Mouse (Mus musculus) neural tube, embryonic 10.5 days (tissue): Measurements from ENCODE around the gene Cacna1d.

Experiments used
- DNase-seq: peaks from one replicate; pipeline ENCODE4 v3.0.0-alpha.2; 2017; ENCODE audit warnings: low spot score; ENCODE audit errors: extremely low spot score

The Cacna1d gene

DNA sequence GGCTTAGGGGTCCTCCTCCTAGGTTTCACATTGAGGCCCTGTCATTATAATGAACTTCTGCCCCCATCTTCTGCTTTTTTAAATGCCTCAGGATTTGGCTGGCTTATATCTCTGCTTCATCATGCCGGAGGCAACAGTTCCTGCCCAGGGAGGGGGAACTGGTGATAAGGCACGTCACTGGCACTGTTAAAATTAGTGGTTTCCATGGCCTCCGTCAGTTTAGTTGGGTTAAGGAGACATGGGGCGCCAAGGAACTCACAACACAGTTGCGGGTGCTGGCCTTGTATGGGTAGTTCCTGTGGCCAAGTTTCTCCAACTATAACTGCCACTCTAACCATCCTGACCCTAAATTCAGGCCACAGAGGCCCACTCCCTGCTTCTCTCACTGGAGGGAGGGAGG lies 321.8 kb downstream of the Cacna1d start:
- DNase-seq = no peak

DNA sequence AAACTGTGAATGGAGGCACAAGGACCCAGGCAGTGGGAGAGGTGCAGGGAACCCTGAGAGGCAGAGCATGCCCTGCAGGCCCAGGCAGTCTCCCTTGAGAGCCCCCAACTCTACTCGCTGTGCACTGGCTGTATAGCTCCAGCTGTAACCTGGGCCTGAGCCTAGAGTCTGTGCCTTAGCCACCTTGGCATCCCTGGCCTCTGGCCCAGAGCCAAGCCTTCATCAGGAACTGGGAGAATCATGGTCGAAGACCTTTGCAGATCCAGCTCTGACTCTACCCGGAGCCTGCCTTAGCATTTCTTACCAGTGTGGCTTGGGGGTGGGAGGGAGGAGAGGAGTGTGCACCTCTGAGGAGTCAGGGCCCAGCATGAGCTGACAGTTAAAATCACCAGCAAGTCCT lies 322.4 kb downstream of the Cacna1d start:
- DNase-seq = no peak

DNA sequence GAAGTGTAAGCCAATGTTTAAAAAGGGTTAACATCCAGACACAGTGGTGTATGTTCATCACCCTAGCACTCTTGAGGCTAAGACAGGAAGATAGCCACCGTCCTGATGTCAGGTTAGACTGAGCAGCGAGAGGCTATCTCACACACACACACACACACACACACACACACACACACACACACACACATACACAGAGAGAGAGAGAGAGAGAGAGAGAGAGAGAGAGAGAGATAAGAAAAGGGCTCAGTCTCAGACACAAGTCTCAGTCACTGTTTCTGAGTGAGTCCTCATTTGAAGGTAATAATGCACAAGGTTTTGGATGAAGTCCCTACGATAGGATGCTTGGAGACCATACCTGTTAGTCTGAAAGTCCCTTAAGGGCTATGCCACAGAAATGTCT lies 322.9 kb downstream of the Cacna1d start:
- no peak for DNase-seq

DNA sequence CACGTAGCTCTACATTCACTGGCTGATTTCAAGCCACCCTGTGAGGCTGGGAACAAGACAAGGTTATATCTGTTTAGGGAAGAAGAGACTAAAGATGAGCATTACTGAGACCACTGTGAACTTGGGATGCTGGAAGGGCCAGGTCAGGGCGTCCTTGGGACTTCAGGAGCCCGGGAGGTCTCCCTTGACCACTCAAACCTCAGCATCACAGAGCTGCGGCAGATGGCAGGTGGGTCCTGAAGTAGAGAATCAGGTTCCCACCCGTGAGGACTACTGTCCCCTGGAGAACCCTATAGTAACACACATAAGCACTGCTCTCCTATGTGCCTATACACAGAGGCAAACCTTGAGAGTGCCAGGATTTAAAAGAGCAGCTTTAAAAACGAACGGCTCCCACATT lies 323.6 kb downstream of the Cacna1d start:
- DNase-seq = no peak

DNA sequence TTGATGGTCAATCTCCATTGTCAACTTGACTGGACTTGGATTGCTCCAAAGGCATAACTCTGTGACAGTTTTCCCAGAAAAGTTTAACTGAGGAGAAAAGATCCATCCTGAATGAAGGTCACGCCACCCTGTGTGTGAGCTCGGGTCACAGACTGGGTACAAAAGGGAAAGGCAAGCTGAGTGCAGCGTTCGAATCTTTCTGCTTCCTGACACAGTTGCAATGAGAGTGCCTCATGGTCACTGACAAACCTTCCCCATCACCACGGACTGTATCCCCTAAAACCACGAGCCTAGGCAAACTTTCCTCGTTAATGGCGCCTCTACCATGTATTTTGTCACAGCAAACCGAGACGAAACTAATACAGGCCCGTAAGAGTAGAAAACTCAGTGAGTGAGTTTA lies 325.2 kb downstream of the Cacna1d start:
- no peak for DNase-seq

DNA sequence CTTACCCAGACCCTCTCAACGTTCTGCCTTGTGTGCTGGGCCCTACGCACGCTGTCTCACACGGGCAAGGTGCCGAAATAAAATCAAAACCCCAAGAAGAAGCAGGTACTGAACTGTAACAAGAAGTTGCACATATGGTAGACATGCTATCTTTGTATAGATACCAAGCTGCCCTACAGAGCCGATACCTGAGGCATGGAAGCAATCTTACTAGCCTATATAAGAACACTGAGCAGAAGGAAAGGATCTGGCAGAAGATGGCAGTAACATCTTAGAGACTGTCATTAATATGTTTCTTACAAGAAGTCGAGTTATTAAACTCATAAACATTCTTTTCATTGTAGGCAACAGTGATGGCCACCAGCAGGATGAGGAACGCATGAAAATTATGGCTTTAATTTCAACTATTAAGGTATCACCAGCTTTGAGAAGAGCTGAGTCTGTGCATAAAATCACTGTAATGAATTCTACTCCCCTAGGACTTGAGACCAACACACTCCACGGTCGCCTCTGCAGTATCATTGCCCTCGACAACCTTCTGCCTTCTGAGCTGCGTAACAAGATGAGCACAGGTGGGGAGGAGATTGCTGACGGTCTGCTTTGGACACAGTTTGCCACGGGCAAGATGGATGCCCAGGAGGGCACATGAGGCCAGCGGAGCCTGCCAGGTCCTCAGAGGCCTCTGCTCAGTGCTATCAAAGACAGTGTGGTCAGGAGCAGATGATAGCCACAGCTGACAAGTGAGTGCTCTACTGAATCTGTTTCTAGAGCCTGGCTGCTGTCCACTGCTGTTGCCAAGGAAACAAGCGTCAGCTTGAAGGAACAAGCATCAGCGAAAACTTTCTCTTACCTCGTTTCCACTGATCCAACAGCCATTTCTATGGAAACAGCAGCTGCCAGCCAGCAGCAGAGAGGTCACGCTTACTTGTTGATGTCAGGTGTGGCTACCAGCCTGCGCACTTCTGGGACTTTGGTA lies 327.2 kb downstream of the Cacna1d start:
- no peak for DNase-seq

DNA sequence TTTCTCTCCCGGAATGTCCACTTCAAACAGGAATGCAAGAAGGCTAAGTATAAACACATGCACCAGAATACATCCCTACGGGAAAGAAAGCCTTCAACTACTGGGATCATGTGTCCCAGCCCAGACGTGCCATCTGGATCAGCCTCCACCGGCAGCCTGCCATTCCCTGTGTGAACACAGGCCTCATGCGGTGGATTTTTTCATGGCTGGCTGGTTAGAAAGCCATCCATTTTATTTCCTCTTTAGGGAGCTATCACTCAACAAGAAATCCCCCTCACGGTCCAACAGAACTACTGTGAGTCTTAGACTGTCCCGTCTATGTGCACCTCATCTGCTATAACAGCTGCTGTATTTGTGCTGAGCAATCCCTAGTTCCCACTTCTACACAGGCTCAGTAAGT lies 343.5 kb downstream of the Cacna1d start:
- no peak for DNase-seq

DNA sequence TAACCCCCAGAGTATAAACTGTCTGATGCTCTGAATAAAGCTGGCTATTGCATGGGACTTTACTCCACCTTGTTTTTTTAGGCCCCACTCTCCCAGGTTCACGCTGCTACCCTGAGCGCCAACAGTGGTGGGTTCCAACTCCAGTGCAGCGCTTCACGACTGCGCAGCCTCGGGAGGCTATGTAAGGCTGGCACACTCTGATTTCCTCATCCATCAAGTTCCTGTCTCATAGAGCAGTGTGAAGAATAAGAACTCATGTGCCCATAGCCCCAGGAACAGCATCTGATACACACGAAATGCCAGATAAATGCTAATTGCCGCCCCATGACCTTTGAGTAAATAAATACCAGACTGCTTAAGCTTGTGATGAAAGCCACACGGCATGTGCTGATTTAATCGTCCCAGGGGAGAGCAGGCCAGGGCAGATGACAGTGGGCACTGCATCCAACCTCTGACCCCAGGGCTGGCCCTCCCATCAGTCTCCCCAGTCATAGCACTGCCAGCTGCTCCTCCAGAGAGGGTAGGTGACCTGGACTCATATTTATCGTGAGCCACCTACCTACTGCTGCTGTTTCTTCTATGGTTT lies 352.8 kb downstream of the Cacna1d start:
- peak; percentile 60 for DNase-seq

DNA sequence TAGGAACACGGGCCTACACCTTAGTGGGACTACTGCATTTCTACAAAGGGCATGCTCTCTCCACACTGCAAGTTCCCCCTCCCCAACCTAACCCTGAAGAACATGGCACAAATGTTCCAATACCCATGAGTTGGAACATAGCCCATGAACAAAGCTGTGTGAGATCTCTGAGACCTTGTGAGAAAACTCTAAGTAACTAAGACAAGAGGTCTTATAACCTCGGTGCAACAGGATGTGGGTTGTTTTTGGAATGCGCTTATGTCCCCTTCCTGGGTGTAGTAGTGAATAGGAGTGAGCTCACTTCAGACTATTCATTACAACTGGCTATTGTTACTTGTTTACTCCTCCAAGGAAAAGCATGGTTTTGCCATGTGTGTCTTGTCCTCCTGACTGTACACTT lies 353.3 kb downstream of the Cacna1d start:
- no peak for DNase-seq

DNA sequence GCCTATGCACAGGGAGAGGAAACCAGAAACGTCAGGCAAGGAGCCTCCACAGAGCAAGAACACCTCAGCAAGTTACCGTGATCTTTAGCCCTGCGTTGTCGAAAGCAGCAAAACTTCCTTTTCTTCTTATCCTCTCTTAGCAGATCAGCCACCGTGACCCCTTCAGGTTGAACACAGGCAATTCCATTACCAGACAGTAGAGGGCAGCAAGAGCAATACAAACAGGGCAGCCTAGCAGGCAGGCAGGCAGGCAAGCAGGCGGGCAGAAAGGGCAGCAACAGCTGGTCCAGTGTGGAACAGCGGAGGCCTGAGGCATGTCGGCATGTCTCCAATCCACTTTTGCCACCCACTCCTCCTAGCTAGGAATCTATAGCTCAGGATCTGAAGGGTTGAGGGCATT lies 354.3 kb downstream of the Cacna1d start:
- DNase-seq = peak; percentile 84

DNA sequence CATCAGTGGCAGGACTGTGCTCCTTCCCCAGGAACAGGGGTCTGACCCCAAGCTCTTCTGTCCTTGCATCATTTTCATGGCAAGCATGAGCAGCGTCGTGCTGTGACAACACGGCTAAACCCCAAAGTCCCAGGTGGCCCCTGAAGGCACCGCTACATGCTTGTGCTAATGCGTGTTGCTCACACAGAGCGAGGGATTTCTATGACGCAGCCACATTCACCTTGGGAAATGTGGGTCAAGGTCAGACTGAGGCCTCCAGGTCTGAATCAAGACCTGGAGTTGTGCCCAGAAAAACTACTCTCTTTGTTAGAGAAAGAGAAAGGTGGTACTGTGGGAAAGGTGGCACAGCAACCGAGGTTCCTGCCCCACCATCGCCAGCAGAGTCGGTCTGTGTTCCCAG lies 355.9 kb downstream of the Cacna1d start:
- no peak for DNase-seq

DNA sequence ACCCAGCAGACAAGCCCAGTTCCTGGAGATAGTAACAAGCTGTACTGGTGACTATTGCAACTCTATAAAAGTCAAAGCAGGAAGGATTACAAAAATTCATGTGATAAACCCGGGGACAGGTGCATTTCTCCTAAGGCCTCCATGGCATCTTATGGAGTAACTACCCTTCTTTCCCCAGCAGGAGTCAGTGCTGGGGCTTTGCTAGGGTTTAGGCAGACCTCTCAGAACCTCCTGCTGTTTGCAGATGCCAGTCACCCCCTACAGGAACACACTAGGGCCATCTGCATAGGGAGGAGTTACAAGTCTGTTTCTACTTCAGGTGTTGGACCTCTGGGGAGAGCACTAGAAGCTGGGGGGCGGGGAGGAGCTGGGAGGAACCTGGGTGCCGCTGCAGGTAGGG lies 357.6 kb downstream of the Cacna1d start:
- DNase-seq = no peak

DNA sequence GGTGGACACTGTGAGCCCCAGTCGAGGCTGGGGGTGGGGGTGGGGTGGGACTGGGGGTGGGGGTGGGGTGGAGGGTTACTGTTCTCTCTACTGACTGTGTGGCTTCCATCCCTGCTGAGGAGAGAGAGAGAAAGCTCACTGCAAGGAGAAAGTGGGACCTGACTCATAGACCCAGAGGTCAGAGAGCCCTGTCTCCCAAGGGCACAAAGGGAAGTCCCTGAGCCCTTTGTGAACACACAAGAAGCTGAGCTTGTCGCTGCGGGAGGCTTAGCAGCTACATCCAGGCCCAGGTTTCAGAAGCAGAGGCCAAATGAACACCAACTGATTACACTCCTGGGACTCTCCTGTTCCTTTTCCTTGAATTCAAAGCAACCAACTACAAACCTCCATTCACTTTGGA lies 360.0 kb downstream of the Cacna1d start:
- no peak for DNase-seq

DNA sequence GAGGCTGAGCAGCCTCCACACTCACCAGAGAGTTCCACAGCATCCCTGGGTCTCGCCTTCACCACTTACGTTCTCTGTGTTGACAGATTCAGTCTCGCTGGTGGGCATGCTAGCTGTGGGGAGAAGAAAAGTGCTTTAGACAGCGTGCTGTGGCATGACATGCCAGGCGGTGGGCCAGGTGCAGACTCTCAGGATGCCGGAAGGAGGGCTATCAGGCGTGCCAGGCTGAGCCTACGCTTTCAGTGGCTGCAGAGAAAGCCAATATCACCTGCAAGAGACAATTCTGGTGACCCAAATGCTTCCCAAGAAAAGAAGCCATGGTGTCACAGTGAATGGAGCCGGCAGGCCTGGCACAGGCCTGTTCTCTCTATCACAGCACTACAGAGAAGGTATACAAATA lies 361.2 kb downstream of the Cacna1d start:
- no peak for DNase-seq

DNA sequence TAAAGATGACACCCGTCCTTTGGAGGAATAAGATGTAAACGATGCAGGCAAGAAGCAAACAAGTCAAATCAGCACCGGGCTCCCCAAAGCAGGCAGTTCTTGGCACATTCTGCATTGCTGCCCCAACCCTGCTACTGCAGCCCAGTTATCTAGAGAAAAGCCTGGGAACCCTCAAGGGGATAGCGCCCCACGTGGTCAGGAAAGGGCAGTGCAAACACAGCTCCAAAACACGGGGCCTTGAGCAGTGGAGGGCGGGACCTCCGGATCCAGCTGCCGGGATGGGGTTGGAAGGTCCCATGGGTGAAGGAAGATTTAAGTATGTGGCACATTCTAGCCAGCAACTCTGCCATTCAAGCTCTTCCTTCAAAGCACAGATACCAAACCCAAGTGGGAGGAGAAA lies 361.9 kb downstream of the Cacna1d start:
- no peak for DNase-seq

DNA sequence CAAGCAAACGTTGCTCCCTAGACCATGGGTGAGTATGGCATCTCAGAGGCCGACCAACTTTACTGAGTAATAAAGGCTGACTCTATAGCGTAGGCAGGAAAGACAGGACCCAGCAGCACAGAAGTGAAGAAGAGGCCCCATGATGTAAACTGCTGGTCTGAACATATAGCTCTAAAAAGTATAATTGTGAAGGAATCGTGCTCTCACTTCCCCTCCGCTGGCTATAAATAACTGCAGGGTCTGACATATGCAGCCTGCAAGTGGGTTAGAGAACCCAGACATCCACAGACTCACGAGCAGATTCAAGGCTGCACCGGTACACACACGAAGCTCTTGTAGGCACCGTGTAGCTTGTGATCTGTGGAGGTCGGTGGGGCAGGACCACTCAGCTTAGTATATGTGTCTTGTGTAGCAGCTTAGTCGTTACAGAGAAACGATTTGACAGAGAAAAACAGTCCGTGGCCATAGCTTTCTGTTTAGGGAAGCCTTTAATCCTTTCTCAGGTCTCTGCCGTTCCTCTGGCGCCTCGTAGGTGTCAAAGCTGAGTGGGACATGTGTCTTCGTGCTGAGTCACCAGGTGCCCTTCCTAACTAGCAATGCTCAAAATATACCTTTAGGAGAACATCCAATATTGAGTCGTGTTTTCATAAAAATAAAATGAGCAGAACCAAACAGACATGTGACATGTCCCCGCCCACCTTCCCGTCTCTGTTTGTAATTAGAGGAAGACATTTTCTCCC lies 366.1 kb downstream of the Cacna1d start:
- DNase-seq = no peak

DNA sequence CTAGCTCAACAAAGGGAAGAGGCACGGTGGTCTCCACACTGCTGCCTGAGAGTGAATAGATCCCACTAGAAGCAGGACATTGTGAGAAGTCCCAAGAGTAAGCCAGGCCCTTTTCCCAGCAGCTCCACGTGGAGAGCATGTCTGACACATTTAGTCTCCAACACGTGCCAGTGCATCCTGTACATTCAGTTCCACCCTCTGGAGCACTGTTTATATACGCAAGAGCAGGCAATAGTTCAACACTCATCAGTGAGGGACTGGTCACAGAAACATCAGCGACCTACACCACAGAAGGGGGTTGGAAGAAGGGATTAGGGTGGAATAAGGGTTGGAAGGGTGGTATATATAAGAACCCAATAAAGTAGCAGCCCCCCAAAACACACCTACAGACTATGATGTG lies 371.2 kb downstream of the Cacna1d start:
- no peak for DNase-seq

DNA sequence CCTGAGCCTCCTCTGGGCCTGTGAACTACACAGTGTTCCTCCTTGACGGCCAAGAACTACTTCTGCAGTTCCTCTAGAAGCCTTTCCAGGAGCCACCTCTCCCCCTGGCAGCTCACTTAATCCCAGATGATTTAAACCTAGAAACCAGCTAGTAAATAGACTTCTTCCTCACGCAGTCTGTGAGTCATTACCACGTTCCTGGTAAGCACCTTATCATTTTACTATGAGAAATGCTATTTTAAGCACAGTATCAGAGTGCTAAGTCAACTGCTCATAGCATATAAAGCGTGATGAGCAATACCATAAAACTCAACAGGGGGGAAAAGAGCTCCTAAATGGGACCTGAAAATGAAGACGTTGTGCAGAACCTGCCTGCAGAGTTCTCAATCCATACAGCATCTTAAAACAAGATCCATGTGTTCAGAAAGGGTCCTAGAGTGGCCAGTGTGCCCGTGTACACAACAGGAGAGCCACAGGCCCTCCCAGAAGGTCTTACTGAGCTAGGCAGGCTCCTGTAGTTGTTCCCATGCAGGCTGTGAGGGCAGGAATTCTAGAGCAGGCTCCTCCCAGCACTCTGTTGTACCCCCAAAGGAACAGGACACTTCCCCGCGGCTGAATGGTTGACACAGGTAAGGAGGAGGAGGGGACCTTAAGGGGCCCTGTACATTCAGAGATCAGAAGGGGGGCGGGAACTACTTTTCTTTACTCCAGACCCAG lies 377.7 kb downstream of the Cacna1d start:
- no peak for DNase-seq

DNA sequence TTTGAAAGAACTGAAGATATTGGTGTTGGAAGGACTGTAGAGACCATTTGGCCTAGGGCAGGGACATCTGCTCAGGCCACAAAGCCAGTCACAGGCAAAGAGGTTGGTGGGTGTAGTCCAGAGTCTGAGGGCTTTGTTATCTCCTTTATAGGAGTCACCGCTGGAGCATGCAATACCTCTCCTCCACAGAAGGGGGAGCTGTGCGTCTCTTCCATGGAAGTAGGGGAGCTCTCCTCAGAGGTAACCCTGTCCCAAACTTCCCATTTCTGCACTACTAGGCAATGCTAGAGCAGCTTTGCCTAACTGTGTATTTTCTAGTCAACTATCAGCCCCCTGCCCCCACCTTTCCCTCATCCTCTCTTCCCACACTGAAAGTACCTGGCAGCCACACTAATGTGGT lies 382.2 kb downstream of the Cacna1d start:
- no peak for DNase-seq

DNA sequence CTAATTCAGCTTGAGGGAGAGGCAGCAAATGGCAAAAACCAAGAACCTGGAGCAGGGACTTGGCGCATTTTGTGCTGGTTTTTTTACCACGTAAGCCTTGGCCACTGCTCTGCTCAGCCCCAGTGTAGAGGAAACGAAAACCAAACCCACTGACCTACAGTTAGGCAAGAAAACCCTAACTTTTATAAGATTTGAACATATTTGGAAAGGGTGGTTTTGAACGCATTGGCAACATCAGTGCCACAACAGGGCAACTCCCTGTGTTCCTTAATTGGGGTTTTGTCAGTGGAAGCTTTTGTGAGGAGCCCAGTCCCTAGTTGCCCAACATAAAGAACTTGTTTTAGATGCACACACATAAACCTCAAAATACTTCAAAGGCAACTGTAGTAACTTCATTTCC lies 384.7 kb downstream of the Cacna1d start:
- no peak for DNase-seq

DNA sequence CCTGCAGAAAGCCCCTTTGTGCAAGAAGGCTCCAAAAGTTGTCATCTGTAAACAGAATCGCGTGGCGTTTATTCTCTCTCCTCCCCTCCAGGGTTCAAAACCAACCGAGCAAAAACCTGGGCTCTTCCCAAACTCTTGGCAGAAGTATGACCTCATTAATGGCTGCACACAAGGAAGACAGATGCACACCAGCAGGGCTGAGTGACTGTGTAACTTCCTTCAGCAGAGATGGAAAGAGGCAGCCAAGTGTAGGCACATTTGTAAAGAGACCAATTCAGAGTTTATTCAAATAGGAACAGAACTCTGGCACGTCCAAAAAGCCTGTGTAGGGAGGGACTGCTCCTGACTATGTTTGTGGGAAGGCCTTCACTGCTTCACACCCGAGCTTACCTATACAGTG lies 385.7 kb downstream of the Cacna1d start:
- DNase-seq = no peak
